Mouse (Mus musculus): ENCODE measurements around the gene Fam174b. TPM values are rescaled to one million over a fixed set of nuclear protein-coding genes. Genes with fewer than 3 reads are reported as not detected.

Fam174b gene
- total RNA-seq, 2 experiments from 2014 or later, result 35.5 to 38.1 TPM

DNA sequence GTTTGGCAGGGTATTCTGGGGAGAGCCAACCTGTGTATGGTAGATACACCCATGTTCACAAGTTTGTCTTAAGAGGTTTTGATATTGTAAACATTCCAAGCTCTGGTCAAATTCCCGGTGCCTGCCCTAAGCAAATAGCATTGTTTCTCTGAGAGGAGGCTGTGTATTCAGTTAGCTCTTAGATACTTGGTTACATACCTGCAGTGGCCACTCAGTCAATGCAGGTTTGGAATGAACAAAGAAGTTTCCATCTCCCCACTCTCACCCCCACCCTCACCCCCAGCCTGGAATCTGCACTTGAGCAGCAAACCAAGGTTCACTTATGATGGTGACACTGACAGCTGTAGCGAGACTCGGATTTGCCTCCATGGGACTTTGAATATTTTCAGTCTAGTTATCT is 52.5 kb downstream of the Fam174b start:
- no peak for DNase-seq (ENCODE audit: low spot score in 2 of 2)
- intact Hi-C loops (cut with DNase I), result no loop called here

DNA sequence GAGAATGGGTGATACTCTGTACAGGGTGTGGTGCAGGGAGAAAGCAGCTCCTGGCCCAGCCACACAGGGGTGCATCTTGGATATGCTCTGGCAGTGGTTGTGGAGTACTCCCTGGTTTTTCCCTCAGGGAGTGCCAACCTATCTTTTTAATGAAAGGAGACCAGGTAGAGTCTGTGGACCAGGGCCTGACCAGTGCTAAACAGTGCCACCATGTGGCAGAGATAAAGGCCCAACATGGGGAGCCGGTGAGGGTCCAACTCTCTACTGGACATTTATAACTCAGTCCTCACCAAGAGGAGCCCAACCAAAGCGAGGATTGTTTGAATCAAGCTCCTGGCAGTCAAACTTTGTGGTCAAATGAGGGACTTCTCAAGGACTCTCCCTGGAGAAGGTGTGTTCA is 69.2 kb downstream of the Fam174b start:
- no peak for DNase-seq (ENCODE audit: low spot score in 2 of 2)
- intact Hi-C loops (cut with DNase I), result loop anchor here (2.0 kb wide), 1 partner anchor 154 kb away; no protein-coding TSS in a partner anchor

DNA sequence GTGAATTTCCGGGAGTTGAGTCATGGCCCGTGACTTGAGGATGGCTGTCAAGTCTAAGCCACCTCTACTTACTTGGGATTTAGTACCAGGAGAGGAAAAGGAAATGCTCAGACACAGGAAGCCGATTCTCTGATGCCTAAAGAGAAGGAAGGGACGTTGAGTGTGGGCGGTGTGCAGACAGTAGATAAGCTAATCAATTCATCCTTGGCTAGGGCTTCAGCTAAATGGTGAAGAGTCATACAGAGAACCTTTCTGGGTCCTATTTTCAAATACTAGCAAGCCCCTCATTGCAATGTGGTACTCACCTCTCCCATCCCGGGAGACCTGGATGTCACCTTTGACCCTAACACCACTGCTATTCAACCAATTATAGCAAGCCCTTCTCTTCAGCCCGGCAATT is 71.3 kb downstream of the Fam174b start:
- no peak for DNase-seq (ENCODE audit: low spot score in 2 of 2)
- intact Hi-C loops (cut with DNase I), result no loop called here

DNA sequence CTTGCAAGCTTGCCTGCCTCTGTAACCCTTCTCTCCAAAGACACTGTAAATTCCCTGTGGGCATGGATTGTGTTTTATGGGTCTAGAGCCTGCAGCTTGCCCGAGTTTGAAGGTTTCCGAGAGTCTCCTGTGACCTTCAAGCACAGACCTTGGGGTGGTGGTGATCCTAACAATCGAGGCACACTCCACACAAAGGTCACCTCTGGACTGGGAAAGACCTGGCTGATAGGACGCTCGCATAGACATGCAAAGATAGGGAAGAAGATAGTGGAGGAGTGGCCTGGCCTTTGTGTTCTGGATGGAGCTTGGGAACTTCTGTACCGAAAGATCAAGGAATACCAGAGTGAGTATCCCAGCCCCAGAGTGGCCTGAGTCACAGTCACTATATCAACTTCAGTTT is 72.1 kb downstream of the Fam174b start:
- DNase-seq (ENCODE audit: low spot score in 2 of 2), result no peak
- intact Hi-C loops (cut with DNase I), result no loop called here

DNA sequence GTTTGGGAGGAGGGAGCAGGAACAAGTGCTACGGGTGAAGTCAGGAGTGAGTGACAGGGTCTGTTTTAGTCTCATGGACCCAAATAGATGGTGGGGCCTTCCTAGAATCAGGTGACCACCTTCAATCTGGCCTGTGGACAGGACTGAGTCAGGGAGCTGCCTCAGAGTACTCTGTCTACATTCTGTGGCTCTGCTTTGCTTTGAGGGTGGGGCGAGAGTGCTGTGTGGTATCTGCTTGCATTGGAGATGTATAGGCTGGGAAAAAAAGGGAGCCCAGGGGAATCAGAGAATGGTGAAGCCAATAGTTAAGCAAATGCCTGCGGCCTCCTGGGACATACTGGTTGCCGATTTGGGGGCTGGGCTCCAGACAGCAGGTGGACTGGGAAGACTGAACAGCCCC is 73.8 kb downstream of the Fam174b start:
- DNase-seq (ENCODE audit: low spot score in 2 of 2), result no peak
- intact Hi-C loops (cut with DNase I), result no loop called here

DNA sequence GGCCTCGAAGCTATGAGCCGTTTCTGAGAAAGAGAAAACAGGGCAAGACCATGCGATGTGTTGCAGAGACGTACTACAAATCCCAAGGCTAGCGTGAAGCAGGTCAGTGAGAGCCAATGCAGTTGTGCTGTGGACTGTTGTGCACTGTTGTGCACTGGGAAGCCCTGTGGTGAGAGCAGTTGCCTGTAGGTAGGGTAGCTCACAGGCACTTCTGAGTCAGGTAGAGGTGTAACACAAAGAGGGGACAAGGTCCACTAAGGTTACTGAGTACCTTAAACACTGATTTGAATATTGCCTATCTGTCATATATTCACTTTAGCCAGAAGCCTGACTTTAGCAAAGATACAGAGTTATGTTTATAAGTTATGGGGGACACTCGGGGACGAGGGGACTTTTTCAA is 74.4 kb downstream of the Fam174b start:
- intact Hi-C loops (cut with DNase I), result no loop called here
- no peak for DNase-seq (ENCODE audit: low spot score in 2 of 2)

DNA sequence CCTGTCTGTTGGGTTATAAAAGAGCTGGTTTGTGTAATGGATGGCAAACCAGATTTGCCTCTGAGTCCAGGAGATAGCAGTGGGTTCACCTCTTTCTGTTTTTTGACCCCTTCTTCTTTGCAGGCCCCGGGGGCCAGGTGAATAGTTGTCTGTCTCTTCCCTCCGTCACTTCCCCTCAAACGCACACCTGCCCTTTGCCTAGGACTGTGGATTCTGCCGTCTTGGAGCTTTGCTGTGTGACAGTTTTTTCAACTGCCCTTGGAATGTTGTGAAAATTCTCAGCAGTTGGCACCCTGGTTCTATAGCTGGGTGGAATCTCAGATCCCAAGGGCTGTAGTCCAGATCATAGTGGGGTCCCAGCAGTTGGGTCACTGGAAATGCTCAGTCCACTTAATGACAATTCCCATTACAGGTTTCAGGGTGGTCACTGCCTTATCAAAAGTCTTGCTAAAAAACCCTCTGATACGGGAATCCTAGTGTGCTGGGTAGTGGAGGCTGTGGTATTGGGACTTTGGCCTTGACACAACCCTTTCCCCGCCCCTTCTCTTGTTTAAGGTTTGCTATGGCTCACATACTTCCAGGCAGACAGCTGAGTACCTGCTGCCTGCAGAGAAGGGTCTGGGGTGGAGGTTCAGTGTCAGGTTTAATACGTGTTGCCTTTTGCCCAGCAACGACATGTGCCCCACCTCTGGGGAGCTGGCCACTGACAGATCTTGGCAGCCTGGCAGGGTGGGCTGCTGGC is 76.3 kb downstream of the Fam174b start:
- intact Hi-C loops (cut with DNase I), result no loop called here
- no peak for DNase-seq (ENCODE audit: low spot score in 2 of 2)

DNA sequence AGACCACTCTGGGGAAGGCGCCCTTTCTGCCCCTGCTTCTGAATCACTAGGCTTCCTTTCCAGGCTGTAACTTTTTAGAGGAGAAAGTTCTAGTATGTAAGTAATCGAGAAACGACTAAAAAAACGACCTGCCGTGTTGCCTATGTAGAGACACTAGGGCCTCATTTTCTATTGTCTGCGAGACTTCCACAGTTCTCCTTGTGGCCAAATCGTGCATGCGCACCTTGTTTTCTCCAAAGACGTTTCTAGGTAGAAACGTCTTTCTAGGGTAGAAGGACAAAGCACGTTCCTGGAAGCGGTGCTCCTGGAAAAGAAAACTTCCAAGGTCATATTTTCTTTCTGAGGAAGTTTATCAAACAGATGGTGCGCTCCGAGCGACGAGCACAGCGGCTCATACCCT is 79.3 kb downstream of the Fam174b start:
- no peak for DNase-seq (ENCODE audit: low spot score in 2 of 2)
- intact Hi-C loops (cut with DNase I), result no loop called here

Small RNA genes lying within 50 kb of the gene (microRNA-seq; reads per million reads assigned to microRNA genes)
- 0 reads per million in 2 experiments for gene Mir7234

Other genes with a start within 250 kb of the Fam174b start
- gene Chd2, start 198.5 kb upstream of the Fam174b start, total RNA-seq (2021), result 10 to 100 TPM; 45.7 to 57.4 TPM